Mouse (Mus musculus) forebrain, postnatal 0 days (tissue): ENCODE measurements around the gene 4932438H23Rik. TPM values are rescaled to one million over a fixed set of nuclear protein-coding genes. Genes with fewer than 3 reads are reported as not detected.
A peak's percentile ranks its signal among the peaks of the same experiment; 100 is the strongest.
"Not testable (repeated sequence)": the region's sequence is repeated elsewhere in the genome, so short reads cannot be mapped to it uniquely, and the experiment has no call there.

Experiments used
- ATAC-seq: fragments of 200-750 bp; cut with Nextera tagmentation; 2 replicates; pipeline ENCODE4 v1.8.0; 2017; ENCODE audit warnings: mild to moderate bottlenecking, moderate library complexity
- DNase-seq: peaks from one replicate; pipeline ENCODE4 v3.0.0-alpha.2; 2015
- H3K27ac ChIP-seq: fragments of 300-500 bp; sonication (generic); 2 replicates; pipeline ENCODE4 v1.5.1; 2014; ENCODE audit warnings: low read depth, mild to moderate bottlenecking, antibody characterized with exemption, low read length, moderate library complexity, mixed read lengths
- H3K27me3 ChIP-seq: fragments of 300-500 bp; sonication (generic); 2 replicates; pipeline ENCODE4 v1.6.1; 2014; ENCODE audit warnings: mild to moderate bottlenecking, low read length, mixed read lengths; ENCODE audit not compliant: insufficient read depth
- H3K36me3 ChIP-seq: fragments of 300-500 bp; sonication (generic); 2 replicates; pipeline ENCODE4 v1.6.1; 2014; ENCODE audit warnings: mild to moderate bottlenecking, moderate library complexity; ENCODE audit not compliant: insufficient read depth
- H3K4me1 ChIP-seq: fragments of 300-500 bp; sonication (generic); 2 replicates; pipeline ENCODE4 v1.6.1; 2014; ENCODE audit warnings: antibody characterized with exemption; ENCODE audit not compliant: insufficient read depth
- H3K4me2 ChIP-seq: fragments of 300-500 bp; sonication (generic); 2 replicates; pipeline ENCODE4 v1.6.1; 2014; ENCODE audit warnings: low read depth, mild to moderate bottlenecking, moderate library complexity
- H3K4me3 ChIP-seq: fragments of 300-500 bp; sonication (generic); 2 replicates; pipeline ENCODE4 v1.5.1; 2014; ENCODE audit warnings: low read depth, low read length, mixed read lengths
- H3K9ac ChIP-seq: fragments of 300-500 bp; sonication (generic); 2 replicates; pipeline ENCODE4 v1.6.1; 2014; ENCODE audit warnings: mild to moderate bottlenecking
- H3K9me3 ChIP-seq: fragments of 300-500 bp; sonication (generic); 2 replicates; pipeline ENCODE4 v1.6.1; 2016; ENCODE audit warnings: low read length
- CTCF ChIP-seq: sonication (generic); IDR thresholded peaks from 2 replicates; pipeline ENCODE4 v1.5.1; 2016; ENCODE audit warnings: antibody characterized with exemption, control low read depth, low read depth
- WGBS: fragments of 180-500 bp; shearing (Covaris S2); extraction: QIAGEN DNeasy Blood & Tissue Kit; methylation state at CpG from one replicate; pipeline ENCODE4 v1.1.7; 2014; 5-methylcytosine and 5-hydroxymethylcytosine counted together
- polyA plus RNA-seq: library from polyadenylated mRNA; unstranded; fragments of >200 nt; fragmentation: Nextera tagmentation; extraction: Ambion mirVana; gene quantifications from 2 replicates; pipeline ENCODE4 v1.2.1, GENCODE M21; 2015
- total RNA-seq: library from RNA; depleted of rRNA; stranded (reverse); fragments of >200 nt; gene quantifications from 2 replicates; pipeline ENCODE4 v1.2.3, GENCODE M21; 2014

The 4932438H23Rik gene
- total and polyA plus RNA-seq, 2 experiments from 2014 or later = 0.81 to 1.2 TPM

GRCm38 (mm10) chr16:91084307-91085238, 10.3 kb downstream of the 4932438H23Rik start:
- Histone ChIP-seq H3K4me1 (no peaks in the 10 kb centered on the region), H3K4me2 (peak overlapping the region; percentile 16), H3K27me3 (0 out of 2 replicates have a peak, but pooled peaks cover 4% of the 10 kb centered on the region), H3K27ac (no peak overlapping the region), H3K9me3 (no peaks in the 10 kb centered on the region), H3K9ac (no peak overlapping the region), H3K36me3 (no peaks in the 10 kb centered on the region), H3K4me3 (no peak overlapping the region)
- DNase-seq (peak; percentile 63), ATAC-seq (peak; percentile 53)
- WGBS = 69% methylated on average over 21 of the region's 21 CpGs
- no peak for TF ChIP-seq CTCF

DNA sequence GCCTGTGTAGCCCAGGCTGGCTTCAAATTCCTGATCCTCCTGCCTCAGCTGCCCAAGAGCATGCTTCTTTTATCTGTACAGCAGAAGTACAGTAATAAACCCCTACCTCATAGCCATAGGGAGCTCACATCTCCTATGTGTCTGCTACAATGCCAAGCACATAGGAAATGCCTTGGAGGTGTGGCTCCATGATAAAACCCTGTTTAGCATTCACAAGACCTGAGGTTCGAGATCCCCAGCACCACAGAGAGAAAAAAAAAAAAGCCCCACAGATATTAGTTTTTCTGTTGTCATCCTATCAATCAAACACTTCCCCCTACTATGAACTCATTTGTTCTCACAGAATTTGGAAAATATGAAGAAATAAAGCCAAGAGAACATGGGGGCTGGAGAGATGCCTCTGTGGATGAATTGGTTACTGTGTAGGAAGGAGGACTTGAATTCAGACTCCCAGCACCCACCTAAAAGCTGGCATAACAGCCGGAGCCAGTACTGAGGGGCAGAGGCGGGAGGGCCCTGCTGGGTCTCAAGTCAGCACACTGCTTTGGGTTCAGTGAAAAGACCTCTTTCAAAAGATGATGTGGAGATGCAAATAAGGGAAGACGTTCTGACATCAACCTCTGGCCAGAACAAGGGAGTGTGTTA, 11.8 kb downstream of the 4932438H23Rik start:
- H3K4me2 ChIP-seq = no peak overlapping the region
- 0 out of 2 replicates have a peak, but pooled peaks cover 4% of the 10 kb centered on the region for H3K27me3 ChIP-seq
- 62% methylated on average over 4 of the region's 4 CpGs for WGBS
- H3K36me3 ChIP-seq = no peaks in the 10 kb centered on the region
- no peak for DNase-seq
- TF ChIP-seq CTCF = no peak
- H3K9me3 ChIP-seq = no peaks in the 10 kb centered on the region
- H3K27ac ChIP-seq = no peak overlapping the region
- no peak overlapping the region for H3K9ac ChIP-seq
- ATAC-seq = no peak
- no peak overlapping the region for H3K4me3 ChIP-seq
- no peaks in the 10 kb centered on the region for H3K4me1 ChIP-seq

- 0 out of 2 replicates have a peak, but pooled peaks cover 4% of the 10 kb centered on the region for H3K27me3 ChIP-seq
- H3K36me3 ChIP-seq = no peaks in the 10 kb centered on the region
- WGBS = 22% methylated on average over 9 of the region's 12 CpGs
- H3K27ac ChIP-seq = no peak overlapping the region
- no peak overlapping the region for H3K4me3 ChIP-seq
- H3K4me2 ChIP-seq = no peak overlapping the region
- ATAC-seq = peak; percentile 84
- no peaks in the 10 kb centered on the region for H3K9me3 ChIP-seq
- peak; percentile 92 for DNase-seq
- TF ChIP-seq CTCF = peak; percentile 90
- no peak overlapping the region for H3K9ac ChIP-seq
- no peaks in the 10 kb centered on the region for H3K4me1 ChIP-seq
Measured at GRCm38 (mm10) chr16:91081508-91081907, 13.4 kb downstream of the 4932438H23Rik start.

- ATAC-seq (no peak), DNase-seq (no peak)
- H3K9ac ChIP-seq = no peak overlapping the region
- no peak overlapping the region for H3K27ac ChIP-seq
- no peaks in the 10 kb centered on the region for H3K36me3 ChIP-seq
- H3K4me1 ChIP-seq = no peaks in the 10 kb centered on the region
- no peaks in the 10 kb centered on the region for H3K27me3 ChIP-seq
- 76% methylated on average over 5 of the region's 5 CpGs for WGBS
- no peak for TF ChIP-seq CTCF
- H3K9me3 ChIP-seq = no peaks in the 10 kb centered on the region
- no peak overlapping the region for H3K4me2 ChIP-seq
- no peak overlapping the region for H3K4me3 ChIP-seq
Measured at GRCm38 (mm10) chr16:91076180-91076579, 18.7 kb downstream of the 4932438H23Rik start.

GRCm38 (mm10) chr16:91075423-91075822, 19.5 kb downstream of the 4932438H23Rik start:
- H3K4me2 ChIP-seq, H3K9me3 ChIP-seq, H3K9ac ChIP-seq, H3K4me1 ChIP-seq, H3K27me3 ChIP-seq, DNase-seq, H3K36me3 ChIP-seq, H3K4me3 ChIP-seq, H3K27ac ChIP-seq, ATAC-seq: not testable (repeated sequence)
- WGBS = 87% methylated on average over 8 of the region's 8 CpGs

DNA sequence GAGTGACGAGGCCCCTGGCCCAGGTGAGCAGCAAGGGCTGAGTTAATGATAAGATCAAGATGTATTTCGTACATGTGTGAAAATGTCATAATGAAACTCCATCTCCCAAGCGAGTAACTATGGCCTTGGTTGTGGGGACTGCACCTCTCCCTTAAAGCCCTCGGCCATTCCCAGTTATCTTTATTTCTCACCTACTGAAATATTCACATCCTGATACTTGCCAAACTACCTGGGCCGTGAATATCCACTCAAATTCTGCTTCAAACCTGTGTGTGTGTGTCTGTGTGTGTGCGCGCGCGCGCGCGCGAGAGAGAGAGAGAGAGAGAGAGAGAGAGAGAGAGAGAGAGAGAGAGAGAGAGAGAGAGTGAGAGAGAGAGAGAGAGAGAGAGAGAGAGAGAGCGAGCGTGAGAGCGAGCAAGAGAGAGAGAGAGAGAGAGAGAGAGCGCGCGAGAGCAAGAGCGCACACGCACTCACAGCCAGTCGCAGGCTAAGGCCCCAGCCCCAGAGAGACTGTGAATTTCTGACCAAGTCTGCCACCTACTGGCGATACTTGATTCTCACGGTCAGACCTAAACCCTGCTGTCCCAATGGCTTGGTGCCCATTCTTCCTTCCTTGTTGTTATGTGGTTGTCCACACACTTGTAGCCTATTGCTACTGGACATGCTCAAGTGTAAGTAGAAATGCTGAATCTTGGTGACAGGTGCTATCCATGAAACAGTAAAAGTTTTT, 21.6 kb downstream of the 4932438H23Rik start:
- TF ChIP-seq CTCF = peak; percentile 88
- no peak overlapping the region for H3K9ac ChIP-seq
- no peaks in the 10 kb centered on the region for H3K27me3 ChIP-seq
- DNase-seq (peak; percentile 94), ATAC-seq (peak; percentile 98)
- WGBS = 24% methylated on average over 21 of the region's 24 CpGs
- no peak overlapping the region for H3K27ac ChIP-seq
- H3K9me3 ChIP-seq = no peaks in the 10 kb centered on the region
- H3K4me2 ChIP-seq = peak overlapping the region; percentile 19
- H3K4me3 ChIP-seq = no peak overlapping the region
- H3K36me3 ChIP-seq = no peaks in the 10 kb centered on the region
- H3K4me1 ChIP-seq = no peaks in the 10 kb centered on the region
